Mouse (Mus musculus): ENCODE measurements around the gene Slco3a1.

Gene Slco3a1

DNA sequence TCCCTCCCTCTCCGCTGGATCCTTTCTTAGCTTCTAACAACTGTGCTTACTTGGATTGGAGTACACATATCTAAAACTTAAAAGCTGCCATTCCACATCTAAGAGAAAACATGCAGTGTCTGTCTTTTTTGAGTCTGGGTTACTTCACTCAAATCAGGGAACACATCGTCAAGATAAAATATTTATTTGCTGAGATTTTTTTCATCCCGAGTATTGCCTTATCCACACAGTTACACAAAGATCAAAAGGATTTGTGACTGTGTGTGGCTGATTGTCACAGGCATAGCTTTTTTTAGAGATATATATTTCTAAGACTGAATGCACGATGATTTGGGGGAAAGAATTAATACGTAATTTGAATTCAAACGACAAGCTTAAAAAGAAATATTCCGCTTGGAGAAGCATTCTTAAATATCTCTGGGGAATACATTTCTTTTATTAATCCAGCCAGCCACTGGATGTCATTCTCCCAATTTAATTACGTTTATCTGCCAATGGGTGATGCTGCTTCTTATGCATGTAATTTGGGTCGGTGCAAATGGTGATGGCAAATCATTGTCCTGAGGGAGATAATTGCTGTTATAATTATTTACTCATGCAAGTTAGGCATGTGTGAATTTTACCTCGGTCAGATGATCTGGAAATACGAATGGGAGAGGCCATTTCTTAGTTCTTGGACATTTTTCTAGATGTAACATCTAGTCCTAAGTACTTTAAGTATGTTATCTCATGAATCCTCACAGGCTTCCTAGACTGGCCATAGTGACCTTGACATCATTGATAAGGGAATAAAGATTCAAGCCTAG, 285.1 kb downstream of the Slco3a1 start:
- DNase-seq = no peak

DNA sequence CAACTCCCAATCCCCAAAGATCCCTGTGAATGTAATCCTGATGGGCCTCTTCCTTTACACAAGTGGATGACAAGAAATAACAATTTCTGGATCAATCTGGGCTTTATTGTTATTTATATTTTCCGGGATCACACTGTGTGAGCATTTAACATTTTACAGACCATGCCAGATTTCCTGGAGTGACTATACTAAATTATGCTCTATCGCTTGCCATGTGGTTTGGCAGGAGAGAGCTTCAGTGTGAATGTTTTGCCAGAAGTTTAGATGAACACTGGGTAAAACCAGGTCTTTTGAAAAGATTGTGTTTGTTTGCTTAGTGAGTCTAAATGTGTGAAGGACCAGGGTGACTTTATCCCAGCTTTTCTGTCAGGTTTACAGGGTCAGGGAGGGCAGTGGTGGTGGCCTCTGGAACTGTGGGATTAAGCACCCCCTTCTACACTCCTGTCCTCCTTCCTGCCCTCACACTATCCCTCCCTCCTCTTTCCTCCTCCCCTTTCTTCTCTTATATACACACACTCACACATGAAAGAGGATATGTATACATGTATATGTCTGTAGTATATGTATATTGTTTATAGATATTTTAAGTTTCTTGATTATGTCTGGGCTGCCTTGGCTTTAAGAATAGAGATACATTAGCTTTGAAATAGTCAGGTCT, 287.9 kb downstream of the Slco3a1 start:
- no peak for DNase-seq

DNA sequence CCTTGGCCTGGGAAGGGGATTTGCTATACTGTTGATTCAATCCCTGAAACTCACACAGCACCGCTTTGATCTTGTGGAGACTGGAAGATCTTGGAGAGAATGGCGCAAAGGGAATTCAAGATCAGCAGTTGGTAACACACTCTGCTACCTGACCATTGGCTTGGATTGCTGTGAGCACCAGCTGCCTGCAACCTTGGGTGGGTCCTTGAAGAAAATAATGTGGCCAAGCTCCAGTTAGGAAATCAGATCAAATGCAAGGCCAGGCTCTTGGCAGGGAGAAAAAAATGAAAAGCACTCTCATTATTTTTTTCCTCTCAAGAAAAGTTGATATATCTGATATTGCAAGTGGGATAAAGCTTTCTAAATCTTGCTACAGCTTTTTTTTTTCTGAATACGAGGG, 298.3 kb downstream of the Slco3a1 start:
- DNase-seq = no peak

DNA sequence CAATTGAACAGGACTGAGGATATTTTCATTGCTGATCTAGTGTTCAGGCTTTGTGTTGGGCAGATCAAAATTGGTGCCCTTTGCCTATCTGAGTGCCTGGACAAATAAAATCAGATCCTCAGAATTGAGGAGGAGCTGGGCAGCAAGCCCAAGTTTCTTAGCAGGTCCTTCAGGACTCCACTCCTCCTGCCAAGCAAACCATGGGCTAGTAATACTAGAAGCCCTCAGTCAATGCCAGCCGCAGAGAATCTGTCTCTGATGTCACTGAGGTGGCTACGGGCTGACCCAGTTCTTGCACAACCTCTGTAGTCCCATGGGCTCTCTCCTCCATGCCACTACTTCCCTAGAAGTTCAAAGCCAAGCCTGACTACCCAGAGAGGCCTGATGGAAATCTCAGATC, 302.5 kb downstream of the Slco3a1 start:
- DNase-seq = no peak

DNA sequence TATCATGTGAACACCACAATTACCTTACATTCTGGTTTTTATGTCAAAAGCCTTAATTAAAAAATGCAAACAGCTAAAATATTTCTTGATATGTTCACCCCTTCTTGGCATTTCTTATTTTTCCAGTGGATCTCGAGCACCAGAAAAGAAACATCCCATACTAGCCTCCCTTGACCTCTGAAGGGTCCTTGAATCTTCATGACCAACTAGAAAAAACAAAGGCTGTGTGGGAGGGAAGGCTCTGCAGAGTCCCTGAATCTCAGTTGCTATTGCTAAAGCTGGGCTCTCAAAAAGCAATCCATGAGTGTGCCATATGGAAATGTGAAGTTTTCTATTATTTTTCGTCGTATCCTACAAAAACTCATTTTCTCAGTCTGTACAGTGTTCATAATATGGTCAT, 313.3 kb downstream of the Slco3a1 start:
- DNase-seq = no peak

DNA sequence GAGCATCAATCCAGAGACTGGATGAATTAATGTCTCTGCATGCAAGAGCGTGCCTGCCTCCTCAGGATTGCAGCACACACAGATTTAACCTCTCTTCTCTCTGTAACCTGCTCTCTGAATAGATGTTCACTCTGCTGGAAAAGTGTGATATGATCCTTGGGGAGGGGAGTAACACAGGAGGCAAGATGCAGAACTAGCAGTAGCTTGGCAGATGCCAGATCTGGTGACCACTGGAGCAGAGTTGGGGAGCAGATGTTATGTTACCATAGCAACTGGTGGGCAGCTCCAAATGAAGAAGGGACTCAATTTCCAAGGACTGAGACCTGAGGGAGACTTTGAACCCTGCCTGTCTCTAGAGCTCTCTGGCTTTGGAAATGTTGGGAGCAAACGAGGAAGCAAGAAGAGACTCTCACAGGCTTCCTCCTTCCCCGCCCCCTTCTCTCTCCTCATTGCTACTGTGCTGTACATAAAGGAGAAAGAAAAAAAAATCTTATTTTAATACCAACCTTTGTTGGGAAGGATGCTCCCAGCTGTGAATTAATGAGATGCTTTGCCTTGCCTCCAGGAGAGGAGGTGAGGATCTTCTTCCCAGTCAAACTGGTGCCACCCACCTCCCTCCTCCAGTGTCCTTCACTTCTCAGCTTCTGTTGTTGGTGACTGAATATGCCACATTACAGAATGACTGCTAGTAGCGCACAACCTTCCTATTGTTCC, 314.0 kb downstream of the Slco3a1 start:
- DNase-seq = no peak

All from cerebellum, adult 11 months (tissue).